Mouse (Mus musculus) CH12.LX (cell line): ENCODE measurements around the gene Dnajc30. TPM values are rescaled to one million over a fixed set of nuclear protein-coding genes. Genes with fewer than 3 reads are reported as not detected.

ENCODE experiments used
- DNase-seq: peaks from one replicate; pipeline ENCODE4 v3.0.0-alpha.2; 2013; ENCODE audit errors: extremely low read depth
- H3K27ac ChIP-seq: 2 replicates; pipeline ENCODE4 v1.5.1; 2012; ENCODE audit warnings: low read depth, mild to moderate bottlenecking, control low read depth, moderate library complexity; ENCODE audit not compliant: insufficient read depth
- H3K27me3 ChIP-seq: replicated peaks from 2 replicates; pipeline ENCODE3; 2012; ENCODE audit warnings: inconsistent platforms
- H3K36me3 ChIP-seq, 2 experiments: replicated peaks in 1 of 2; 2 replicates each; pipeline versions ENCODE3 to v1.6.1; 2012; ENCODE audit warnings: inconsistent platforms in 1 of 2, low read length in 1 of 2, mild to moderate bottlenecking in 1 of 2, mixed read lengths in 1 of 2, moderate library complexity in 1 of 2; ENCODE audit not compliant: control insufficient read depth in 1 of 2, insufficient read depth in 1 of 2
- H3K4me1 ChIP-seq, 2 experiments: 2 replicates each; pipeline ENCODE4 v1.6.1; 2012; ENCODE audit warnings: inconsistent platforms in 1 of 2, moderate library complexity in 1 of 2; ENCODE audit not compliant: insufficient read depth in 2 of 2, control insufficient read depth in 1 of 2
- H3K4me2 ChIP-seq: 2 replicates; pipeline ENCODE4 v1.6.1; 2012; ENCODE audit warnings: low read depth, mild to moderate bottlenecking, control low read depth; ENCODE audit not compliant: poor library complexity, insufficient read depth, severe bottlenecking
- H3K4me3 ChIP-seq, 3 experiments: fragments of 150-350 bp in 1 of 3; sonication (generic) in 1 of 3; replicated peaks in 1 of 3; 2 replicates each; pipeline versions ENCODE3 to v1.5.1; 2011 to 2012; ENCODE audit warnings: low read depth in 2 of 3, low read length in 2 of 3, mild to moderate bottlenecking in 2 of 3, moderate library complexity in 2 of 3, control low read depth in 1 of 3, improper control_type of control experiment in 1 of 3, inconsistent platforms in 1 of 3, mixed read lengths in 1 of 3; ENCODE audit not compliant: poor library complexity in 1 of 3
- H3K79me2 ChIP-seq: replicated peaks from 2 replicates; pipeline ENCODE4 v1.6.1; 2012; ENCODE audit warnings: mild to moderate bottlenecking, moderate library complexity; ENCODE audit not compliant: control insufficient read depth, poor library complexity, insufficient read depth, severe bottlenecking; ENCODE audit errors: extremely low read depth
- H3K9ac ChIP-seq: 2 replicates; pipeline ENCODE4 v1.6.1; 2012; ENCODE audit warnings: low read depth, mild to moderate bottlenecking, control low read depth, moderate library complexity; ENCODE audit not compliant: insufficient read depth
- H3K9me3 ChIP-seq: replicated peaks from 2 replicates; pipeline ENCODE3; 2012; ENCODE audit warnings: low read length, inconsistent platforms, mixed read lengths
- CHD1 ChIP-seq: IDR thresholded peaks from 2 replicates; pipeline ENCODE4 v1.6.1; 2012; ENCODE audit warnings: low read depth, low read length, improper control_type of control experiment, inconsistent platforms
- E2F4 ChIP-seq: IDR thresholded peaks from 2 replicates; pipeline ENCODE4 v1.6.1; 2011; ENCODE audit warnings: low read depth, low read length, improper control_type of control experiment; ENCODE audit not compliant: insufficient replicate concordance
- ELF1 ChIP-seq: IDR thresholded peaks from 2 replicates; pipeline ENCODE4 v1.6.1; 2014; ENCODE audit warnings: low read depth, mild to moderate bottlenecking, inconsistent platforms, low read length, improper control_type of control experiment
- EP300 ChIP-seq: IDR thresholded peaks from 2 replicates; pipeline ENCODE4 v1.6.1; 2011; ENCODE audit warnings: low read length, improper control_type of control experiment
- GABPA ChIP-seq: IDR thresholded peaks from 2 replicates; pipeline ENCODE4 v1.6.1; 2012; ENCODE audit warnings: low read depth, low read length, improper control_type of control experiment, inconsistent platforms; ENCODE audit not compliant: insufficient replicate concordance
- HCFC1 ChIP-seq: IDR thresholded peaks from 2 replicates; pipeline ENCODE4 v1.6.1; 2012; ENCODE audit warnings: low read depth, mild to moderate bottlenecking, inconsistent platforms, low read length, improper control_type of control experiment
- IRF4 ChIP-seq: IDR thresholded peaks from 2 replicates; pipeline ENCODE4 v1.6.1; 2014; ENCODE audit warnings: low read depth, mild to moderate bottlenecking, inconsistent platforms, low read length, improper control_type of control experiment
- JUN ChIP-seq: IDR thresholded peaks from 2 replicates; pipeline ENCODE4 v1.6.1; 2011; ENCODE audit warnings: low read depth, mild to moderate bottlenecking, low read length, improper control_type of control experiment, moderate library complexity; ENCODE audit not compliant: insufficient read depth
- KAT2A ChIP-seq: IDR thresholded peaks from 2 replicates; pipeline ENCODE4 v1.6.1; 2012; ENCODE audit warnings: low read length, improper control_type of control experiment, inconsistent platforms; ENCODE audit not compliant: insufficient replicate concordance
- MAFK ChIP-seq: IDR thresholded peaks from 2 replicates; pipeline ENCODE4 v1.6.1; 2011; ENCODE audit warnings: low read length, improper control_type of control experiment; ENCODE audit not compliant: insufficient replicate concordance
- MAX ChIP-seq: IDR thresholded peaks from 2 replicates; pipeline ENCODE4 v1.6.1; 2011; ENCODE audit warnings: low read length, improper control_type of control experiment
- MXI1 ChIP-seq: IDR thresholded peaks from 2 replicates; pipeline ENCODE4 v1.6.1; 2011; ENCODE audit warnings: mild to moderate bottlenecking, low read depth, low read length, improper control_type of control experiment
- MYC ChIP-seq: IDR thresholded peaks from 2 replicates; pipeline ENCODE4 v1.6.1; 2011; ENCODE audit warnings: low read depth, mild to moderate bottlenecking, improper control_type of control experiment, low read length
- NELFE ChIP-seq: IDR thresholded peaks from 2 replicates; pipeline ENCODE4 v1.6.1; 2011; ENCODE audit warnings: low read depth, low read length, improper control_type of control experiment
- PAX5 ChIP-seq: IDR thresholded peaks from 2 replicates; pipeline ENCODE4 v1.6.1; 2012; ENCODE audit warnings: low read length, inconsistent platforms, mixed read lengths
- POLR2A ChIP-seq: IDR thresholded peaks from 2 replicates; pipeline ENCODE4 v1.6.1; 2011; ENCODE audit warnings: low read depth, mild to moderate bottlenecking, improper control_type of control experiment, low read length
- POLR2AphosphoS2 ChIP-seq: IDR thresholded peaks from 2 replicates; pipeline ENCODE4 v1.6.1; 2011; ENCODE audit warnings: low read depth, low read length, improper control_type of control experiment
- RAD21 ChIP-seq: IDR thresholded peaks from 2 replicates; pipeline ENCODE4 v1.6.1; 2011; ENCODE audit warnings: low read depth, mild to moderate bottlenecking, low read length, improper control_type of control experiment, moderate library complexity
- RCOR1 ChIP-seq: conservative IDR thresholded peaks from 2 replicates; pipeline ENCODE4 v1.6.1; 2012; ENCODE audit warnings: low read depth, mild to moderate bottlenecking, inconsistent platforms, low read length, improper control_type of control experiment
- SIN3A ChIP-seq: IDR thresholded peaks from 2 replicates; pipeline ENCODE4 v1.6.1; 2012; ENCODE audit warnings: low read length, improper control_type of control experiment, inconsistent platforms
- TCF12 ChIP-seq: IDR thresholded peaks from 2 replicates; pipeline ENCODE4 v1.6.1; 2014; ENCODE audit warnings: low read depth, mild to moderate bottlenecking, inconsistent platforms, low read length, improper control_type of control experiment
- UBTF ChIP-seq: IDR thresholded peaks from 2 replicates; pipeline ENCODE4 v1.6.1; 2012; ENCODE audit warnings: low read depth, mild to moderate bottlenecking, inconsistent platforms, low read length, improper control_type of control experiment, moderate library complexity
- ZMIZ1 ChIP-seq: IDR thresholded peaks from 2 replicates; pipeline ENCODE4 v1.6.1; 2012; ENCODE audit warnings: low read depth, mild to moderate bottlenecking, inconsistent platforms, low read length, improper control_type of control experiment
- ZNF384 ChIP-seq: IDR thresholded peaks from 2 replicates; pipeline ENCODE4 v1.6.1; 2012; ENCODE audit warnings: low read depth, low read length, improper control_type of control experiment, inconsistent platforms
- dilution Hi-C: fragments of 300-500 bp; cut with MboI; formaldehyde crosslinking; loops from 2 replicates; pipeline ENCODE4 v1.14.3; 2020; ENCODE audit warnings: low sequenced_read_pairs; ENCODE audit not compliant: extremely low pct_unique_long_range_greater_than_20kb, extremely low pct_ligation_motif_present
- in situ Hi-C: fragments of 300-500 bp; cut with MboI; formaldehyde crosslinking; loops from 3 replicates; pipeline ENCODE4 v1.14.3; 2019; ENCODE audit warnings: low sequenced_read_pairs, low pct_ligation_motif_present, low pct_unique_long_range_greater_than_20kb, mixed read lengths
- polyA plus RNA-seq: library from polyadenylated mRNA; unstranded; fragments of >175 nt; gene quantifications from 2 replicates; pipeline ENCODE4 v1.2.1, GENCODE M21; 2012; ENCODE audit warnings: low read depth; ENCODE audit not compliant: insufficient read length
- total RNA-seq, 2 experiments: library from RNA; depleted of rRNA; stranded (reverse); fragments of 300-350 nt in 1 of 2; fragments of >200 nt in 1 of 2; gene quantifications; 2 replicates each; pipeline ENCODE4 v1.2.3; 2012 to 2014

Gene Dnajc30
- total and polyA plus RNA-seq, 3 experiments, result 4.9 to 9.6 (median 7.2) TPM

DNA sequence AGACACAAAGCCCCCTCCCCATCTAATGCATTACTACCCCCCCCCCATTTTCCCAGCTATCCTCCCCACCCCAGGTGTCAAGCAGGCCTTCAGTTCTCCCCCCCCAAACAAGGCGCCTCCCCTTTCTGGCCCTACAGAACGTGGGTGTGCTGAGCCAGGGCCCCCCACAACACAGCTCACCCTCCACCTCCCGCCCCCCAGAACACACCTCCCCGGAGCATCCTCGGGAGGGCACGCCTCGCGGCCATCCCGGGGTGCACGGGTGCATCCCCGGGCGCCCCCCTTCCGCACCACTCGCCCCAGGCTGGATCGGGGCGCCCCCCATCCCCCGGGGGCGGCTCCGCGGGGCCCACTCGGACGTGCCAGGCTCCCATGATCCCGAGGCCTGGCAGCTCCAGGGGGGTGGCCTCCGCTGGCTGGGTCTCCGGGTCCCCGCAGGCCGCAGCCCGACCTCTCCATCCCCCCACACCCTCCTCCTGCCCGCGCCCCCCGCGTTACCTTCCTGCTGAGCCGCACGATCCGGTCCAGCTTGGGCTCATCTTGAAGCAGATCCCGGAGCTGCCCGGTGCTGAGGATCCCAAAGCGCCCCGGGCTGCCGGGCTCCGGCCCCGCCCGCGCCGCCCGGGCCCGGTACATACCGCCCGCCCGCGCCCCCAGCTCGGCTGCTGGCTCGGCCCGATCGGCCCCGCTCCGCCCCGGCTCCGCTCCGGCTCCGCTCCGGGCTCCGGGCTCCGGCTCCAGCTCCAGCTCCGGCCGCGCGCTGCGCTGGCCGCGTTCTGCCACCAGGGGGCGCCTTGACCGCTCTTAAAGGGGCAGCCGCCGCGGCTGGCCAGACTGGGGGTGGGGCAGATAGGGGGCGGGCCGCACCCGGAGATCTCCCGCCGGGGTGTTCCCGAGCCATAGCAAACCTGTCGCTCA is 13.8 kb downstream of the Dnajc30 start, which contains the start of gene Vps37d (continued):
- peak; percentile 48; the same call in 1 of the 2 replicates for TF ChIP-seq ELF1
- TF ChIP-seq NELFE, result no peak
- peak; percentile 54; the same call in 1 of the 2 replicates for TF ChIP-seq SIN3A
- TF ChIP-seq ZMIZ1, result no peak
- TF ChIP-seq ZNF384, result no peak

DNA sequence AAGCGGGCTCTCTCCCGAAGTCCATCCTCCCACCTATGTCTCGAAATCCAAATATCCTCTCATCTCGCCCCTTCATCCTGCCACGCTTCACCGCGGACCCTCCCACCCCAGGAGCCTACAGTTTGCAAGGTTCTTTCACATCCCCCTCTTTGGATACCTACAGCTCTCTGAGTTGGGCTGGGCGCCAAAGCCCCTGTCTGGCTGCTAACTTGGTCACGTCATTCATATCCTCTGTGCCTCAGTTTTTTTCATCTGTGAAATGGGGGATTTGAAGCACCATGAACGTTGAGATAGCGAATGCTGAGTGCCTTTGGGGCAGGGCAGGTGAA is 14.4 kb downstream of the Dnajc30 start:
- Histone ChIP-seq H3K9me3 (no peaks in the 10 kb centered on the region), H3K27ac (no peak overlapping the region), H3K4me1 (peaks cover 3 to 14% of the 10 kb centered on the region in 2 experiments; a peak in 3 of 4 replicates), H3K36me3 (no peaks in the 10 kb centered on the region), H3K9ac (peak overlapping the region; percentile 37; the same call in 1 of the 2 replicates), H3K27me3 (peaks cover 60% of the 10 kb centered on the region), H3K4me3 (peak overlapping the region; percentile 49 to 63 (median 51)), H3K4me2 (peak overlapping the region; percentile 94), H3K79me2 (no peaks in the 10 kb centered on the region)
- in situ Hi-C loops, result no loop called here
- no peak for DNase-seq
- TF ChIP-seq ZMIZ1 (no peak), PAX5 (no peak), JUN (no peak), HCFC1 (peak; percentile 5; the same call in 1 of the 2 replicates), MAFK (no peak), IRF4 (no peak), UBTF (no peak), TCF12 (0 out of 2 replicates have a peak, but pooled peaks have one; percentile 2), MXI1 (peak; percentile 42; the same call in 1 of the 2 replicates), EP300 (no peak), GABPA (no peak), POLR2A (no peak), RCOR1 (no peak), E2F4 (no peak)
- dilution Hi-C loops, result no loop called here

DNA sequence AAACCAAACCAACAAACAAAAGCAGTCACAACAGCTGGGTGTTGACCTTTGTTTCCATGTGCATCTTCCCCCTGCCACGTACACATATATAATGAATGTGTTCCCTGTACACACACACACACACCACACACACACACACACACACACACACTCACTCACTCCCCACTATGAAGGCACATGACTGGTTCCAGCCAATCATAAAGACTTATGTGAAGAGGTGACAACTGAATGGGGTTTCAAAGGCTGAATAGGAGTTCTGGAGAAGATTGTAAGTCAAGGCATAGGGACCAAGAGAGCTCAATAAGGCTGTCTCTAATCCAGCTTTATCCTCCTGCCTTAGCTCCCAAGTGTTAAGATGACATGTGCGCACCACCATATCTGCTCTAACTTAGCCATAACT is 15.6 kb downstream of the Dnajc30 start:
- H3K27me3 ChIP-seq, result peaks cover 65% of the 10 kb centered on the region
- peaks cover 3 to 14% of the 10 kb centered on the region in 2 experiments; a peak in 3 of 4 replicates for H3K4me1 ChIP-seq
- H3K9ac ChIP-seq, result no peak overlapping the region
- H3K9me3 ChIP-seq, result no peaks in the 10 kb centered on the region
- TF ChIP-seq GABPA, result no peak
- TF ChIP-seq CHD1, result no peak
- no peak for TF ChIP-seq POLR2AphosphoS2
- TF ChIP-seq ZMIZ1, result no peak
- TF ChIP-seq ELF1, result no peak
- TF ChIP-seq E2F4, result no peak
- TF ChIP-seq RAD21, result no peak
- TF ChIP-seq PAX5, result no peak
- no peak for TF ChIP-seq MYC
- TF ChIP-seq KAT2A, result no peak
- no peak for TF ChIP-seq MAX
- no peak for TF ChIP-seq RCOR1
- TF ChIP-seq SIN3A, result no peak
- TF ChIP-seq, all 38 proteins: peak for 0
- Histone ChIP-seq H3K4me2 (no peak overlapping the region), H3K79me2 (no peaks in the 10 kb centered on the region), H3K4me3 (no peak overlapping the region), H3K36me3 (no peaks in the 10 kb centered on the region), H3K27ac (no peak overlapping the region)
- dilution Hi-C loops, result no loop called here
- in situ Hi-C loops, result no loop called here
- DNase-seq, result no peak
